Mouse (Mus musculus) gastrocnemius, postnatal 4 days (tissue): Measurements from ENCODE around the gene Agk. TPM values are rescaled to one million over a fixed set of nuclear protein-coding genes. Genes with fewer than 3 reads are reported as not detected.

Experiments used
- DNase-seq, 2 experiments: peaks; one replicate each; pipeline ENCODE4 v3.0.0; 2021 to 2022; ENCODE audit warnings: low spot score in 2 of 2, mixed read lengths in 2 of 2
- total RNA-seq, 2 experiments: library from RNA; stranded (reverse); gene quantifications; 2 replicates each; pipeline ENCODE4 v1.2.3; 2021

The Agk gene
- total RNA-seq, 2 experiments from 2014 or later, result 16.0 to 18.6 TPM

DNA sequence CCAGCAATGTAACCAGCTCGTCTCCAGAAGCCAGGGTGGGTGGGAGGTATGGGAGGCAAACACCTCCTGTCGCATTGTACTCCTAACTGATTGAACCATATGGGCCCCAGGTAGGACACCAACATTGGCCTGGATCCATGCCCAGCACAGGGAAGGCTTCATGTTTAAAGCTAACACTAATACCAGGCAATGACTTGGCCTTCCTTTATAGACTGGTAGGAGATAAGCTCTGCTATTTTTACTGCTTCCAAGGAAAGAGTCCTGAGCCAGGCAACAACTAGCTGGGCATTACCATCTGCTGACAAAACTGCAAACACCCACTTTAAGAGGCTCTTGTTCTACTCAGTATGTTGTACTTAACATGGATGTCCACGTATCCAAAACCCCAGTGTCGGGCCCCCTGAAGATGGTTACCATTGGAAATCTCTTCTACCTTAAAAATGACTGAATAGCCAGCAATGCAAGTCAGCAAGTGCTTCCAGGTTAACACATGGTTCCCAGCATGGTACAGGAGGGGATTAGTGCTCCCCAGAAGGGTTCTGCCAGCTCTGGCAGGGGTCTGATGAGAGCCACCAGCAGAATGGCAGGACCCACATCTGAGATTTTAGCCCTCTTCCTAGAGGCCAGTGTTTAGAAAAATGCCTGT, 78.8 kb downstream of the Agk start:
- DNase-seq, result no peak

DNA sequence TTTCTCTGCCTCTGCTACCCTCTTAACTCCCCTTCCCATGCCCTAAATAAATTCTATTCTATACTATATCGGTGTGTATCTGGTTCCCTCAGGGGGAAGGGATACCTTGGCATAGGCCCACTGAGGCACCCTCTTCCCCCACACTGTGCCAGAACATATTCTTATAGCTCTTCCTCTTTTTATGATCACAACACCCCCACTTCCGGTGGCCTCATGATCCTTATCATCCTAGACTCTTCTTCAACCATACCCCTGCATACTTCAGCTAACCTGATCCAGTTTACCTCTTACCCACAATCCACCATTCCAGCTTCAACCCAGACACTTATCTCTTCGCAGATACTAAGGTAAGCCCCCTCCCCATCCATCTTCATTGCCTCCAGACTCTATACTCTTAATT, 86.1 kb downstream of the Agk start:
- DNase-seq, result no peak

- no peak for DNase-seq
Measured at GRCm38 (mm10) chr6:40413046-40413445, 88.1 kb downstream of the Agk start.

GRCm38 (mm10) chr6:40413565-40413964, 88.6 kb downstream of the Agk start:
- DNase-seq, result no peak

DNA sequence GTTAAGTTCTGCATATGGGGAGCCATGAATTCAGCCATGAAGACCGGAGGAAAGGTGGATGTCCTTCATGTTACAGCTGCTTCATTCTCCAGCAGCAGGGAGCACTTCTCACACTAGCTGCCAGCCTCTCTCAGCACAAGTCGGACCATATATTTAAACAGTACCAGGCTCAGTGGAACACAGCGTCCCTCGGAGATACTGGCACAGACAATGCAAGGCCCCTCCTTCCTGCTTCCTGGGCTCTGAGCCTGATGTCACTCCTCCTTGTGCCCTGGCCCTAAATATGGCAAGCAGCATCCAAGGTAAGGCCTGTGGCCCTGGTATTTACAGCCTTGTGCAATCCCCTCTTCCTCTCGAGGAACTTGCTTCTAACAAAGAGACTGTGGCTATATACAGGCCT, 90.8 kb downstream of the Agk start:
- DNase-seq, result no peak

- no peak for DNase-seq
Measured at GRCm38 (mm10) chr6:40418386-40418785, 93.4 kb downstream of the Agk start.

DNA sequence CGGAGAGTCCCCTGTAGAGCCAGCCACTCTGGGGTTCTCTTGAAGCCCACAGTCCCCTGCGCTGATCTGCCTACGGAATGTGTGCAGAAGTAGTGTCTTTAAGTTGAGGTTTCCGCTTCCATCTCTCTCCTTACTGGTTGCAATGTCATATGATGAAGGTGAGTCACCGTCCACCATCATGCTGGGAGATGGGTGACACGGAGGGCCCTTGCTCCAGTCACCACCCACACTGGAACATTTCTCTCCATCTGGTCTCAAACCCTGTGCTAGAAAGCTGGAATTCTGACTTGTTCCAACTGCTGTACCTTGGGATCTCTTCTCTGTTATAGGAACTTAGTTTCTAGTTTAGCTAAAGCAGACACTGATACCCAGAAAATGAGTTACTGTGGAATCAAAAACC, 96.1 kb downstream of the Agk start:
- DNase-seq, result no peak

GRCm38 (mm10) chr6:40423013-40423412, 98.0 kb downstream of the Agk start:
- DNase-seq, result no peak

- DNase-seq, result no peak
Measured at GRCm38 (mm10) chr6:40423774-40424173, 98.8 kb downstream of the Agk start.

DNA sequence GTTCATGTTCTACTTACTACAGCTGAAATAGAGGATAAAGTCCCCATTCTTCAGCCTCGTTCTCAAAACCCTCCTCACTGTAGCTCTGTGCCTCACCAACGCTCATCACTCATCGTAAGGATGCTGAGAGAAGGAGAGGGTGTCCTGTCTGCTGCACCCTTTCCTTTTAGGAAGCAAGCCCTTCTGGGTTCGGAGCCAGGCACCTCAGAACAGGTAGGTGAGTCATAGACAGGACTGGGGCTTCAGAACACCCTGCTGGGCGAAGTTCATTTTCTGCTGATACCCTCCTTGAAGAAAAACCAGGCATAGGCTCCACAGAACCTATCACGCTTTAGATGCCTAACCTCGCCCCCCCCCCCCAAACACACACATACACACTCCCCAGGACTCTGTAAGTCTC, 102.5 kb downstream of the Agk start:
- no peak for DNase-seq

DNA sequence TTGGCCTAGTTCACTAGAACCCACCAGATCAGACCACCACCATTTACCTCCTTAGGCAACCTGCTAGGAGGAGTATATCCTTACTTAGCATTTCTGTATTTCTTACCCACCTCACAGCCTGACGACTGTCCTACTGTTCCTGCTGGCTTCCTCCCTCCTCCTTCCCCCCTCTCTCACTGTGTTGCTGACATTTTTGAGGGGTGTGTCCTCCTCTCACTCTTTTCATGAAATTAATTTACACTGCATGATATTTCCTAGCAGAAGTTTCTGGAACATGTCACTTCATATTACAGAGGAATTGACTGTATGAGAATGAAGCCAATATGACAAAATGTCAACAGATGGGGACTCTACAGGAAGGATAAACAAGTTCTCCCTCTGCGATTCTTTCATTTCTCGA, 103.7 kb downstream of the Agk start:
- DNase-seq, result no peak

DNA sequence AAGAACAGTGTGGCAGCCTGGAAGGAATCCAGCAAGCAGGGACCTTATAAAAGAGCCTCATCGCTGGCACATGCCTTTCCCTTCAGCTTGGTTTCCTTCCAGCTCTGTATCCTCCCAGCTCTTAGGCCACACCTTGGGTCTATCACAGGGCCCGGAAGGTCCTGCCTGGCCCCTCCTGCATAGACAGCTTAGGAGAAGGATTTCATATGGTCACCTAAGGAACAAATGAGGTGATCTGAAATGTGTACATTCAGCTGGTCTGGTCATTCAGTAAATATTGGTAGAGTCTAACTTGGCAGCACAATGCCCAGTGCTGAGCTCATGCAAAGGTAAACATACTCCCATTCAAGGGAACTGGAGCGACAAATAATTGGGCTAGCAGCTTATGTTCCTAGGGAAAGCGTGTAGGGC, 104.6 kb downstream of the Agk start:
- no peak for DNase-seq

GRCm38 (mm10) chr6:40430251-40430650, 105.3 kb downstream of the Agk start:
- no peak for DNase-seq

DNA sequence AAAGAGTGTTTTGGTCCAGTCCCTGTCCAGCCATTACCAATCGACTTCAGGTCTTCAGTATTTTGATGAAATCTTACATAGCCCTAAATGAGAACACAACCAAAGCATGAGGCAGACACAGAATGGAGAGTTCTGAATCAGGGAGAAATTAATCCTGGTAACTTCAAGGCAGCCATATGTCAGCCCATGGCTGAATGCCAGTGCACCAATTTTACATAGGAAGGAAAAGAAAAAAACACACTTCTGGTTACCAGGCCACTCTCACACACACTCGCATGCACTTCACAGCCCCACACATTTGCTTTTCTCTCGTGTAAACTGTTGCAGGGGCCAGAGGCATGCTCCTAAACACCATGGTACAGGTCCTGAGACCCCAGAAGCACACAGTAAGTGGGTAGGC, 105.9 kb downstream of the Agk start:
- DNase-seq, result no peak

DNA sequence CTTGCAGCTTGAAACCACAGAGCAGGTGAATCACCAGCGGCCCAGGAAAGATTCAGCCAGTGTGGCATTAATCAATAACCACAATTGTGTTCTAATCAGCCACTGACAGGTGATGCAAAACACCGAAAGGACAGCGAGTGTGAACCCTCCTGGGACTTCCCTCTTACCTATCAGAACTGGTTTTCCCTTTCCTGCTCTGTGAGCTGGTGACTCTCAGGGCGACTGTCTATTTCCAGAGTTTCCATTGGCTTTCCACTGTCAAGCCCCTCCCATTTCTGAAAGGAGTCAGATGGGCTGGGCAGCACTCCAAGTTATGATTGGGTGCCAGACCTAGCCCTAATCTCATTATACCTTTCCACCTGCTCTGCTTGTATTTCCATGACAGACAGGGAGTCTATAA, 106.4 kb downstream of the Agk start:
- no peak for DNase-seq

DNA sequence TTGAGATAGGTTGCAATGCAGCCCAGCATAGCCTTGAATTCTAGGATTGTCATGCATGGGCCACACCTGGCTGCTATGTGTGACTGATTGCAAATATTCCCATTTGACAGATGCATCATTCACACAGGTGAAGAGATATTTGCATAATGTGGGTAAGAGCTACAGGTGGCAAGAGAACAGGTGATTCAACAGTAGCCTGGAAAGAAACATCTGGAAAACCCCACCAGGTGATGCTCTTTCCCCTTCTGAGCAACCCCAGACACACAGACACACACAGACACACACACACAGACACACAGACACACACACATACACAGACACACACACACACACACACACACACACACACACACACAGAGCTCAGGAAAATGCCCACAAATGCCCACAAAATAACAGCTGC, 106.8 kb downstream of the Agk start:
- DNase-seq, result no peak

GRCm38 (mm10) chr6:40432346-40433275, 107.6 kb downstream of the Agk start:
- no peak for DNase-seq

- DNase-seq, result no peak
Measured at GRCm38 (mm10) chr6:40434697-40435096, 109.7 kb downstream of the Agk start.

GRCm38 (mm10) chr6:40435151-40436046, 110.4 kb downstream of the Agk start:
- peak in 1 of 2 experiments; percentile 31 for DNase-seq

- peak; percentile 66 to 79 for DNase-seq
Measured at GRCm38 (mm10) chr6:40436047-40436483, 111.1 kb downstream of the Agk start, which contains the start of gene E330009J07Rik. E330009J07Rik (minus strand) TSS chr6:40436135.

DNA sequence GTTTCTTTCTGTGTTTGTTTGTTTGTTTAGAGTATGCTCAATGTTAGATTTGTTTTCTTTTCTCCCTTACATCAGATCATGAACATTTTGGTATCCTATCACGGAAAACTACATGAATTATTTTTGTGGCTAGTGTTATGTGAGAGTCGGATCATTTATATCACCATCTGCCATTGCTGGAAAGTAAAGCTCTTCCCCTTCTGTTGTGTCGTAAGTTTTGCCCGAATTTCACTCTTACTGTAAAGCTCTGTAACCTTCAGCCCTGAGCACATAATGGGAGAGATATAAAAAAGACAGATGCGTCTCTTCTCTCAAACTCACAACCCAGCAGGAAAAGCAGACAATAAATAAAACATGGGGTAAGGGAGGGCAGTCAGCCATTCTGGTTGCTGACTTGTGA, 114.0 kb downstream of the Agk start, which contains the start of gene Wee2:
Wee2 (plus strand) TSS at position 153 of the 400 bp plus-strand sequence.
- no peak for DNase-seq
